Mouse (Mus musculus) layer of hippocampus, adult 18-20 months (tissue): ENCODE measurements at regions not wholly inside any gene's neighbourhood (a gene's known extent, or its start where the extent isn't known, plus 50 kb on each side); places are given as distances from the start of the nearest gene placed in this dataset.
"Not testable (repeated sequence)": the region's sequence is repeated elsewhere in the genome, so short reads cannot be mapped to it uniquely, and the experiment has no call there.

Experiments used
- DNase-seq, 2 experiments: peaks; one replicate each; pipeline ENCODE4 v3.0.0; 2022; ENCODE audit warnings: low spot score in 2 of 2

GRCm38 (mm10) chr3:118194754-118195153, 326.0 kb upstream of the Snx7 start:
- no peak for DNase-seq

- DNase-seq: no peak
Measured at GRCm38 (mm10) chr3:118189382-118189781, 320.6 kb upstream of the Snx7 start.

DNA sequence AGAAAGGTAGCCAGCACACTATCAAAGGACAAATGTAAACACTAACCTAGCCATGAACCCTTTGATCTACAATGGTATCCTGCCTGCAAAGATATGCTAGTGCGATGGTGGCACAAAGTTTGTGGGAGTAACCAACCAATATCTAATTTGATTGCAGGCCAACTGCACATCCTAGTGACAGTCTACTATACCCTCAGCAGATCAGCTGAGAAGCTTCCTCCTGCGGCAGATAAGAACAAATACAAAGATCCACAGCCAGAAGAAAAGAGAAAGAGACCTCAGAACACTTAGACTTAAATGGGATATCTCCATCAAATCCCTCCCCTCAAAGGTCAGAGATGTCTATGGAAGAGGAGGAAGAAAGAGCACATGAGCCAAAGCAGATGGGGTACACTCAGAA, 308.7 kb upstream of the Snx7 start:
- no peak for DNase-seq

DNA sequence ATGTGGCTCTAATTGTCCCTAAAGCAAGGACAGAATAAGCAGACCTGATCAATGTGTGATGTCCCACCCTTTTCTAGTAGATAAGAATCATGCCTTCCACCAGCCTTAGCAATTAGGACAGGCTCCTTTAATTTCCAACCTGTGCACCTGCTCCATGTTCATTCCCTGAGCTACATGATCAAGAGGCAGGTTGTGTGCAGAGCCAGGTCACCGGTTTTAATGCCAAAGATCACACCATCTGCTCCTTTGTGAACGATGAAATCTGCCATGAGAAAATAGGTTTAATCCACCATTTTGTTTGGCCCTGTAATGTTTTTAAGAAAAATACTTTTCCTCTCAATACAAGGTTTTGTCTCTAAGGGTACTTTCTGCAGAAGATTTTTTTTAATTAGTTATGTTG, 294.2 kb upstream of the Snx7 start:
- no peak for DNase-seq

GRCm38 (mm10) chr3:118144788-118145187, 276.1 kb upstream of the Snx7 start:
- DNase-seq: no peak

- peak in 1 of 2 experiments; percentile 18 for DNase-seq
Measured at GRCm38 (mm10) chr3:118141731-118142130, 273.0 kb upstream of the Snx7 start.

DNA sequence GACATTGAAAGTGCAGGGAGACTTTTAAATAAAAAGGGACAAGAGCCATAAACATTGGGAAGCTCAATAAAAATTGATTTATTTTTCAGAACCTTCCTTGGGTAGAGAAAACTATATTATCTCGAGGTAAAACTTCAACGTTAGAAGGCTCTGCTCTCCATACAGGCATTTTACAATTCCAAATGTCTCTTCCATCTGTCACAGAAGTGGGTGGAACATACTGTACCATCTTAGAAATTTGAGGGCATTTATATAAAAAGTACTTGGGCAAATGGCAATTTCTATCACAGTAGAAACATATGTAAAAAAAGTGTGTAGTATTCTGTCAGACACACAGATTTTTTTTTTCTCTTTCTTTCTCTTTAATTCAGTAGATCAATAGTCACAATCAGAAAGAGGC, 271.4 kb upstream of the Snx7 start:
- no peak for DNase-seq

DNA sequence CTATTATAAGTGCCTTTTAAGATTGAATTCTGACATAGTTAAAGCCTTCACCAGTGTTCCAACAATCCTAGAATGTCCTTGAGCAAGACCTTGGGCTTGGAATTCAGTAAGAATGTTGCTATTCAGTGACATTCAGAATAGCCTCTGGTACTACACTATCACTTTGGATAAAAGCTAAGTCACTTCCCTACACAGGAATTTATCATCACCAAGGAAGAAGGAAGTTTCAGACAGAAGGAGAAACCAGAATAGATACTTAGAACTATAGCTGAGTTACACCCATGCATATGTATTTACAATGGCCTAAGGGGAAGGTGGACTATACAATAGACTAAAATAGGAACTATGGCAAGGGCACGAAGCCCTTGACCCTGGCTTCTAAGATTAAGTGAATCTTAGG, 259.6 kb upstream of the Snx7 start:
- not testable (repeated sequence) for DNase-seq

DNA sequence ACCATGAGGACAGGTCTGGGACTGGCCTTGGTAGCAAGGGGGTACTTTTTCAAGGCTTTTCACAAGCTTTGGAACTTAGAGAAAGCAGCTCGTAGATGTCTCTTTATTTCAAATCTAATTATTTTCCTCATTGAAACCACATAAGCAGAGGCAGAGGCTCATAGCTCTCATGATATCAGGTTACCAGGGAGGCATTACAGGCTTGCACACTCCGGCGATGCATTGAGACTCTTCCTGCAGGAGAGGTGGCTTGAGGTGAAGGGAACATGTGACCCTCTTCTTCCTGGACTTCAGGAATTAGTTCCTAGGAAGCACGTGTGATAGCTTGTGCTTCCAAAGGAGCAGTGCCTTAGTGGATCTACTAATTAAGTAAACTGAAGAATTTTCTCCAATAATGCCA, 233.9 kb upstream of the Snx7 start:
- DNase-seq: no peak

DNA sequence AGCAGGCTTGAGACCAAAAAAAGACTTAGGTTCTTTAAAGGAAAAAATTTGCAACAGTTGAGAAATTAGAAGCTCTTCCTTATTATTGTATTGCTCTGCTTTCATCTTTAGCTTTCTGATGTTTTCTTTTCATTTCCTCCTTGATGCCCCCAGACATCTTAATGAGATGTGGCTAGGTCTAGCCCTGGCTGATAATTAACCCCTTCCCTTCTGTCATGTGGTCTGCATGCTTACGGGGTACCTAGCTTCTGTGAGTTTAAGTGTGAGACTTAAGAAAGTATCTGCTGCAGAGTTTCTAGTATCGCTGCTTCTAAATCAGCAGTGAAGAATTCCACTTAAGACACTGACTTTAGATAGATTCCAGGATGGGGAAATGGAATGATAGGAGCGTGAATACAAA, 215.8 kb upstream of the Snx7 start:
- DNase-seq: no peak

- DNase-seq: no peak
Measured at GRCm38 (mm10) chr3:118072363-118072762, 203.6 kb upstream of the Snx7 start.

DNA sequence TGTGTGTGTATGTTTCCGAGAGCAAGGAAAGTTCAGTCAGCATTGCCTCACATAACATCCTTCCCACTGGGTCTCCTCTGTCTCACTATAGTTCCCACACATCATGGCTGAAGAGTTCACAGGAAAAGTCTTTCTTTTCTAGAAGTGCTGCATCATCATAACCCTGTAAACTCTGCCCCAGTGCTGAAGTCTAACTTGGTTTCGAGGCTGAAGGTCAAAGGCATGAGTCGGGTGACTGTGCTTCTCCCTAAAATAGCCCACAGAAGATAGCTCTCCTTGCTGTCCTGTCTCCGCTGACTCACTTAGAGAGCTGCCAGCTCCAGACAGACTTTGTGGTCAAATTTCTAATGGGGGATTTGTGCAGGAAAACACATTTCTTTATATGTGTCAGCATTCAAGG, 201.4 kb upstream of the Snx7 start:
- no peak for DNase-seq

DNA sequence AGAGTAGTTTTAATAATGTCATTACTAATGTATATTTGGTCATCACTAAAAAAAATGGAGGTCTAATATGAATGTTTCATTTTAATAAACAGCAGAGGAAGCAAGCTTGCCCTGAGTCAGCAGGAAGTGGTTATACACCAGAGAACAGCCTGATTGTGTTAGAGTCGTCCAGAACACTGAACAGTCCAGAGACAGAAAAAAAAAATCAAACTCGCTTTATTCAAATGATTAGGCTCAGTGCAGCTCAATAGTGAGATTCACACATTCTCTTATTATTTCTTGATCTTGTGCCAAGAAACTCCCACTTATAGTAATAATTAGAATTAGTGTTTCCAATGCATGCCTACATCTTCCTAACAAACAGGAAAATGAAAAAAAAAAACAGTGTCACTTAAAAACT, 194.9 kb upstream of the Snx7 start:
- DNase-seq: peak in 1 of 2 experiments; percentile 35

GRCm38 (mm10) chr3:118062569-118062968, 193.8 kb upstream of the Snx7 start:
- no peak for DNase-seq

GRCm38 (mm10) chr3:118047016-118047415, 178.3 kb upstream of the Snx7 start:
- DNase-seq: peak in 1 of 2 experiments; percentile 8

DNA sequence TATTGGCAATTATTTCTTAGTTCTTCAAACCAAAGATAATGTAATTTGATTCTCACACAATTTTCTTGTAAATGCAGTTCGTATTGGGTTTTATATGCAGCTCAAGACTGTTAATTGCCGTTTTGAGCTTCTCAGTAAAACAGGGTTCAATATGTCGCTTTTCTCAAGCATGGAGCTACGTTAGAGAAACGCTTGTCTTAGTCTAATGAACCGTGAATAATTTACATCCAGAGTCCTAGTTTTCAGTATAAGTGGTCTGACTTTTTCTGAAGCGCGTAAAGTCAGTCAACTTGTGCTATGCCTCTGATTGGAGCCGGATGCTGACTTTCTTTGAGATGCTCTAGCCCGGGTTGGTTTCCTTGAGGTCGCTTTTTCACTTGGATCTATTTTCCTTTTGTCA, 177.8 kb upstream of the Snx7 start:
- DNase-seq: no peak

GRCm38 (mm10) chr3:118036501-118036900, 167.8 kb upstream of the Snx7 start:
- peak; percentile 45 to 66 for DNase-seq

DNA sequence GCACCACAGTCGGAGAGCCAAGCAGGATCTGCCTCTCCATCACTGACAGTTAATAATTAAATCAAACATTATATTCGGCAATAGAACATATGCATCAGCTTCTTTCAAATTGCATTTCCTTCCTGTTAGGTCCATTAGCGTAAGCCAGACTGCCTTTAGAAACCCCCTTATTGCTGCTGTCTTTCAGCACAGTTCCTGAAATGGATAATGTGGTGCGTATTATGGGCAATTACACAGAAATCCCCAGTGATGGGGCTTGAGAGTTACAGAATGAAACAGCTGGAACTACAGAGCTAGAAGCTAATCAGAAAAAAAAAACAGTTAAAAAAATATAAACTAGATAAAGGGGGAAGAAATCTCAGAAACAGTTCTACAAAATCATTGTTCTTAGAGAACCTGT, 126.7 kb upstream of the Snx7 start:
- no peak for DNase-seq

DNA sequence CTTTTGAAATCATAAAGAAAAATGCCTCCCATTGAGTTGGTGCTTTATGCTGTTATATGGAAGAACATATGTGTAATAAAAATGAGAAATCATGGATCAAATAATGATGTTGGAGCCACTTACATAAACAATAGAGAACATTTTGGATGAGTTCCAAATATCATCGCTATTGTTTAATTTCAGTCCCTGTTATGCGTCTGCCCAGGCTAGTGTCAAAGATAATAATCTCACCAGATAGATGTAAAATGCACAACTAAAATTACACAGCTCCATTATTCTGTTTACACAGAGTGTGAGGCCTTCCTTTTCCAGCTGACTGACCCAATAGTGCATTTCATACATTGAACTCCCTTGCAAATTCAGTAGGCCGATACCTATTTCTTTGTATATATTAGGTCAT, 125.4 kb upstream of the Snx7 start:
- no peak for DNase-seq

DNA sequence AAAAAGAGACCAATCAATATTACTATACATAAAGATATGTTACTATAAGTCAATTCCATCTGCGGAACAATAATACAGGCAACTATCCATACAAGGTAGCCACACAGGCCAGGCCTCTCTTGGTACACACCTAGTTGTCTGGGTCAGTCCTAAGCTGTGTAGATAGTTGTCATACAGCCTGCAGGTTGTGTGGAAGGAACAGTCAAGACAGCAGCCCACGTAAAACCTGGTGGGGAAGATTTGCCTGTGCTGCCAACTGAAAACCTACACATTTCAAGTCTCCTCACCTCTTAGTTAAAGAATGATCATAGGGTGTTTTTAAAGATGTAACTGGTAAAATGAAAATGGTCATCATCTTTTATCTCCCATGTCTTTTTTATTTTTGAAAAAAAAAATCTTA, 121.8 kb upstream of the Snx7 start:
- DNase-seq: no peak

DNA sequence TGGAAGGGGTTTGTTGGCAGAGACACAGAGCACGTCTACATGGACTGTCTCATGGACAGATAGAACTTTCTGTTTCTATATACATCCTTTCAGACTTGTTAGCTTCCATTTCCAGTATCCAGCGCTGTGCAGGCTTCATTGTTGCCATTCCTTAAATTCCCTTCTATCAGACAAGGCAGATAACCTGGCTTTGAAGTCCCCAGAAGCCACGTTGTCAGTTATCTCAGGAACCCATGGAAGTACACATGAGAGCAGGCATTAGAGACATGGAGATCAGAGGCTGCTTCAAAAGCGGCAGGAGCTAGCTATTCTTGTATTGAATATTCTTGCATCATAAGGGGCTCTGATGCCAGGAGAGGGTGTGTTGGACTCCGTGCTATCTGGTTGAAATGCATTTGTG, 119.7 kb upstream of the Snx7 start:
- no peak for DNase-seq

DNA sequence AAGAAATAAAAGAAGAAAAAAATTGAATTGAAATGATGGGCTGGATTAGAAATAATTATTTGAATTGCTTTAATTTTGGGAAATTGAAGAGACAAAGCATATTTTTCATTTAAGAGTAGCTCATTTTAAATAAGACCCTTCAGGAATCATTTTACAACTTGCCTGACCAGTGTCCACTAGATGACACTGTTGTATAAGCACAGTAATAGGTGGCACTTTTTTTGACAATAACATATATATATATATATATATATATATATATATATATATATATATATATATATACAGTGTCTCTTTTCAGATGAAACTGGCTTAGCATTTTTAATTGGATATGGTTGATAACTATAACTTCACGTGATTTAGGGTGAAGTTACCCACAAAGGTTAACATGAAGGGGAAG, 106.9 kb upstream of the Snx7 start:
- no peak for DNase-seq

DNA sequence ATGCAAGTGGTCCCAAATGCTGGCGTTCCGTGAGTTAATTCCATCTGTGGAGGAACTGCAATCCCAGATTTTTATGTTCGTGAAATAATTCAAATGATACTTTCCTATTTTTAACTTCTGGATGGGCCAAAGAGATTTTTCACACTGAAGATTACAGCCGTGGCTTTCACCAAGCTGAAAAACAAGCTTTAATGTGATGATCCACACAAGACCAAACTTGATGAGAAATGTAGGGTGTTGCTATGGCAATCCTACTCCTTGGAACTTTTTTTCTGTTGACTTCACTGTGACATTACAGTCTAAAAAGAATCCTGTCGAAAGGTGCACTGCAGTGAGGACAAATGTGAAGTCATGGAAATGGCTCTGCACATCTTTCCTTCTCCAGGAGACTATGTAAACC, 100.1 kb upstream of the Snx7 start:
- peak in 1 of 2 experiments; percentile 16 for DNase-seq

- DNase-seq: peak in 1 of 2 experiments; percentile 1
Measured at GRCm38 (mm10) chr3:117938426-117938825, 69.7 kb upstream of the Snx7 start.
